Mouse (Mus musculus): Measurements from ENCODE around the gene Cldn34c2.
"Not testable (repeated sequence)": the region's sequence is repeated elsewhere in the genome, so short reads cannot be mapped to it uniquely, and the experiment has no call there.

Gene Cldn34c2

GRCm38 (mm10) chrX:123581400-123581799 is at the start of gene Cldn34c2:
Gene Cldn34c2, plus strand, starts transcription at chrX:123581700.
- DNase-seq: not testable (repeated sequence)

DNA sequence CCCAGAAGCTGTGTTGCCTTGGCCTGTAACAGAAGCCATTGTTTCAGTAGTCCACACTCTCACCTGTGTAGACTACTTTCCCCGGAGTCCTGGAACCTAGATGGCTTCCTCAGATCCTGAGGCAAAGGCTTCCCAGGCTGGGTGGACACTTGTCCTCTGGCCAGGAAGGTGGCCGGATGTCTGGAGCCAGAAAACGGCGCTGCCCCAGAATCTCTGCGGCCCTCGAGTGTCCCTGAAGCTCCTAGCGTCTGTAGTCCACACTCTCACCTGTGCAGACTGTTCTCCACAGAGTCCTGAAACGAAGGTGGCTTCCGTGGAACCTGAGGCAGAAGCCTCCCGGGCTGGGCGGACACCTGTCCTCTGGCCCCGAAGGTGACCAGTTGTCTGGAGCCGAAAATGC is 30.1 kb upstream of the Cldn34c2 start:
- not testable (repeated sequence) for DNase-seq

- not testable (repeated sequence) for DNase-seq
Measured at GRCm38 (mm10) chrX:123612158-123612828, 30.8 kb downstream of the Cldn34c2 start.
